Mouse (Mus musculus) retina, postnatal 7 days (tissue): ENCODE data around the gene Dlgap3.

Experiments
- DNase-seq: peaks from one replicate; pipeline ENCODE4 v3.0.0-alpha.2; 2012; ENCODE audit warnings: low read depth, low spot score

The Dlgap3 gene

GRCm38 (mm10) chr4:127168914-127169345 lies at the start of gene Dlgap3:
Gene Dlgap3, plus strand, starts transcription at chr4:127169204.
- DNase-seq, result peak; percentile 64

- no peak for DNase-seq
Observed at GRCm38 (mm10) chr4:127123391-127123790, 45.6 kb upstream of the Dlgap3 start, which contains the start of gene Tmem35b. Gene Tmem35b, plus strand, starts transcription at chr4:127123691.

GRCm38 (mm10) chr4:127124331-127124730 lies 44.7 kb upstream of the Dlgap3 start:
- no peak for DNase-seq

GRCm38 (mm10) chr4:127125834-127126463 lies 43.1 kb upstream of the Dlgap3 start:
- peak; percentile 63 for DNase-seq

DNA sequence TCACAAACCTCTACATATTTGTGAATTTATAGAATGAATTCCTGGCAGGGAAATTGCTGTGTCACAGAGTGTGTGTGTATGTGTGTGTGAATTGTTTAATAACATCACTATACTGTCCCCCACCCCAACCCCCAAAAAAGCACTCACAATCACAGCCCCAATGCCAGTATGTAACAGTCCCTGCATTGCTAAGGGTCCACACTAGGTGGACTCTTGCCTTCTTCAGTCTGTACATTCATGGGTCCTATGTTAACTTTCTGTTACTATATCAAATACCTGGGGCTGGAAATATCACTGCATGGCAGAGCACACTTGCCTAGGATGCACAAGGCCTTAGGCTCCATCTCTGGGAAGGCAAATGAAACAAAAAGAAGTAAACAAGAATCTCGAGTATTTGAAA lies 34.3 kb upstream of the Dlgap3 start:
- DNase-seq, result no peak

- no peak for DNase-seq
Observed at GRCm38 (mm10) chr4:127137591-127137990, 31.4 kb upstream of the Dlgap3 start.

- DNase-seq, result no peak
Observed at GRCm38 (mm10) chr4:127138486-127138885, 30.5 kb upstream of the Dlgap3 start.

DNA sequence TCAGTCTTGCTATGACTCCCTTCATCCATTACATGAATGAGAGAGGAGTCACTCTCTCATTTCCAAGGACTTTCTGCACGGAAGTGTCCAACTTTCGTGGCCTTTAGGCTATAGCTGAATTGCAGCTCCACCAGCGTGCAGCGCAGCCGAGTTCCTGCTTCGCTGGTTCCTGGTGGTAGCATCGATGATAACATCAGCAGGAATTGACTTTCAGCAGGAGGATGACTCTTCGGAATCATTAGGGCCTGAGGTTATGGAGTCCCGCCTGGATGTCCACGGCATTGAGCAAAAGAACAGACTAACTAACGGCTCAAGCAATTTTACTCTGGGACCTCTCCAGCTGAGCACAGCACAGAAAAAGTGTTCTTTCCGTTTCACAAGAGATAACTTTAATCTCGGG lies 19.0 kb upstream of the Dlgap3 start:
- no peak for DNase-seq

- no peak for DNase-seq
Observed at GRCm38 (mm10) chr4:127153345-127153744, 15.7 kb upstream of the Dlgap3 start.

GRCm38 (mm10) chr4:127155757-127156156 lies 13.2 kb upstream of the Dlgap3 start:
- DNase-seq, result no peak

- no peak for DNase-seq
Observed at GRCm38 (mm10) chr4:127157746-127158145, 11.3 kb upstream of the Dlgap3 start.

GRCm38 (mm10) chr4:127163926-127164325 lies 5.1 kb upstream of the Dlgap3 start:
- no peak for DNase-seq

GRCm38 (mm10) chr4:127167096-127167495 lies 1.9 kb upstream of the Dlgap3 start:
- no peak for DNase-seq

- no peak for DNase-seq
Observed at GRCm38 (mm10) chr4:127167731-127168130, 1.3 kb upstream of the Dlgap3 start.

DNA sequence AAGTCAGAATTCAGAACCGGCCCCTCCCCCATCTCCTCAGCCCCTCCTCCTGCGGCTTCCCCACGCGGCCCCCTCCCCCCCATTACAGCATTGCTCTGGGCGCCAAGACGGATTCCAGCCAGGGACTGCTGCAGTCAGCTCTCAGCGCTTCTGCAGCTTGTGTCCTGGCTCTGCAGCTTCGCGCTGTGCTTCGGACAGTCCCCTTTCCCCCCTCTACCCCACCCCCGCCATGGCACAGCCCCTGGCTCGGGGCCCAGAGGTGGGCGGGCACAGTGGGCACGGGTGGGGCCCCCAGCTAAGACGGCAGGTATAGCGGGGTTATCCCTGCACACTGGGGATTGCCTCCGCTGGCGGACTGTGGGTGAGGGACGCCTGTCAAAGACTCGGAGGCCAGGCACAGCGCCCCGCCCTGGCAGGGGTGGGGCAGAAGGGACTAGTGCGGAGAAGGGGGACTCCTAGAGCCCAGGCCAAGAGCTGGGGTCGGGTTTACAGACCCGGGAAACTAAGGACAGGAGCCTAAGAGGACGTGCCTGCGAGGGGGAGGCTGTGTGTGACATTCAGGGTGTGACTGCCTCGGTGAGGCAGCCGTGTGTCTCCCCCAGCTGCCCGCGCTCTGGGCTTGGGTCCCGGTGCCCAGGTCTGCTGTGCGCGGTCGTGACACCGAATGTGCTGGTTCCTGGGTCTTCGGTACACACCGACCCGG lies 642 bp upstream of the Dlgap3 start:
- DNase-seq, result peak; percentile 61

GRCm38 (mm10) chr4:127169346-127170221 lies 580 bp downstream of the Dlgap3 start:
- DNase-seq, result no peak

DNA sequence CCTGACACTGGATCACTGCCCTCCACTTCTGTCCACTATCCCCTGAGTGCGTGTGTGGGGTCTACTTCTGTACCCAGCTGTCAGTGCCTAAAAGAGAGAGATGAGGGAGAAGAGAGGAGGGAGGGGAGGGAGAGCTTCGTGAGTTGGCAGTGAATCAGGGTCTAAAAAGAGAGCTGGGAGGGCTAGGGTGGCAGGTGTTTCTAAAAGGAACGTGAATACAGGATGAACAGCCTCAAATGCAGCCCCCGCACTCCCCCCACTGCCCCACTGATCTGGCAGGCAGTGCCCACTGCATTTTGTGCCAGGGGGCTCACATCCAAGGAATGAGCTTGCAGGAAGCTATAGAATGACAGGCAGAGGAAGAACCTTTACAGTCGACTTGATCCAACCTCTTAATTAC lies 1.9 kb downstream of the Dlgap3 start:
- no peak for DNase-seq

DNA sequence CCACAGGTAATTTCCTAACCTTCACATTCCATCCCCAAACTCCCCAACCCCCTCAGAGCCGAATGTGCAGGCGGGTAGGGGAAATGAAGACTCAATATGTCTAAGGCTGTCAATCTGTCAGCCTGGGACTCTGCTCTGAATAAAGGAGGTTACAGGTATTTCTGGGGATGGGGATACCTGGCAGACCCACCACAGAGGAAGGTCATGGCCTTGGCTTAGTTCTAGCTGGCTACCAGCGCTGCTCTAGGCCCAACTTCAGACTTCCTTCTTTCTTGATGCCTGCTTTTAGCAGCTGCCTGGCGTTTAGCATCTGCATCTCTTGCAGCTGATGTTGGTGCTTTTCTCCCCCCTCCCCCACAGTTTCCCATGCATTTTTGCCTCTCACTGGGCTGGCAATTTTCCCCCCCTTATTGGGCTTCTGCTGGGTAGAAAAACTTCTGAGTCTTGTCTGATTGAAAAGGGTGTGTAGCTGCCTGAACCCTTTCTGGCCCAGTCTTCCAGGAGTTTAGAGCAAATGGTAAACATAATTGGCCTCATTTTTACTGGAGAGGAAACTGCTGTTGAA lies 2.4 kb downstream of the Dlgap3 start:
- no peak for DNase-seq

DNA sequence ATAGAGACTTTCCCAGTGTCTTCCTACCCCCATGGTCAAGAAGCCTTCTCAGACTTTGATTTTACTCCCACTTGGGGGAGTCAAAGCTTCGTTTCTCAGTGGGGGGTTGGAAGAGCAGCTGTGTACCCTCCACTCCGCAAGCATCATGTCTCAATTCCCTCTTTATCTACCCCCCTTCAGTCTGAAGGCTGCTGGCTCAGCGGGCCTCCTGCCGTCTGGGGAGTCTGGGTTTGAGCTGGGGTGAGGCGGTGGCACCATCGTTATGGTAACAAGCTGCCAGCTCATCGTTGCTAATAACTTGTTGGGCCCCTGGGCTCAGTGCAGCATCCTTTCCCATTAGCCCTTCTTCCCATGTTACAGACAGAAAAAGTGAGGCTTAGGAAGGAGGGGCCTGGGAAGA lies 3.1 kb downstream of the Dlgap3 start:
- no peak for DNase-seq

- DNase-seq, result no peak
Observed at GRCm38 (mm10) chr4:127172614-127173013, 3.6 kb downstream of the Dlgap3 start.

- no peak for DNase-seq
Observed at GRCm38 (mm10) chr4:127173461-127173860, 4.5 kb downstream of the Dlgap3 start.
